In the genomic region with DNA sequence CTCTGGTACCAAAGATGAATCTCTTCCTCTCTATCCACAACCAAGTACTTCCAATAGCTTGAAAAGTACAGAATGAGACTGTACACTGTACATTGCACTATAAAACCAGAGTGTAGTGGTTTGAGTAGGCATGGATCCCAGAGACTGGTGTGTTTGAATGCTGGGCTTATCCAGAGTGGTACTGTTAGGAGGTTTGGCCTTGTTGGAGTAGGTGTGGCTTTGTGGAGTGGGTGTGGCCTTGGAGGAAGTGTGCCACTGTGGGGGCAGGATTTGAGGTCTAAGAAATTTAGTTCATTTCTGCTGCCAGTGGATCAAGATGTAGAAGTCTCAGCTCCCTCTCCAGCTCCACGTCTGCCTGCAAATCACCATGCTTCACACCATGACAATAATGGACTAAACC, we compare ENCODE assay signal across 23 mouse cellular contexts. TPM values are rescaled to one million over a fixed set of nuclear protein-coding genes. Genes with fewer than 3 reads are reported as not detected.
"Had no signal": no experiment of that assay in that cellular context is flagged by ENCODE, and none has a peak within 500 bp of the region (broad histone marks: within the 10 kb centered on the region; RNA-seq: fewer than 3 reads in every experiment).

No protein-coding gene starts in this region.

- H3K4me2 ChIP-seq: liver, embryonic 15.5 days; lung, embryonic 15.5 days; midbrain, embryonic 11.5 days; midbrain, embryonic 13.5 days; midbrain, embryonic 15.5 days; neural tube, embryonic 13.5 days; neural tube, embryonic 15.5 days had no signal

- H3K36me3 ChIP-seq: liver, embryonic 15.5 days; lung, embryonic 15.5 days; midbrain, embryonic 13.5 days; midbrain, embryonic 15.5 days; neural tube, embryonic 13.5 days; neural tube, embryonic 15.5 days had no signal

- ATAC-seq: lung, postnatal 0 days; midbrain, embryonic 13.5 days; midbrain, embryonic 15.5 days had no signal

- H3K27me3 ChIP-seq: liver, embryonic 15.5 days; lung, embryonic 15.5 days; midbrain, embryonic 13.5 days; midbrain, embryonic 15.5 days; neural tube, embryonic 13.5 days; neural tube, embryonic 15.5 days had no signal

- H3K9ac ChIP-seq: liver, embryonic 15.5 days; lung, embryonic 15.5 days; midbrain, embryonic 13.5 days; midbrain, embryonic 15.5 days; neural tube, embryonic 13.5 days; neural tube, embryonic 15.5 days had no signal

- H3K27ac ChIP-seq: liver, embryonic 15.5 days; lung, embryonic 15.5 days; macrophage; midbrain, embryonic 13.5 days; midbrain, embryonic 15.5 days; neural tube, embryonic 13.5 days; neural tube, embryonic 15.5 days had no signal

- H3K9me3 ChIP-seq: liver, embryonic 15.5 days; lung, embryonic 15.5 days; midbrain, embryonic 13.5 days; midbrain, embryonic 15.5 days; neural tube, embryonic 13.5 days; neural tube, embryonic 15.5 days had no signal

- DNase-seq: lung, adult 18-20 months; lung, postnatal 14 days; lung, postnatal 36 days; retina, postnatal 1 day; right cerebral cortex, adult 18-20 months; right cerebral cortex, postnatal 25 days; right cerebral cortex, postnatal 4 days; spleen, adult 18-20 months; thymus, adult 18-20 months; thymus, postnatal 14 days; thymus, postnatal 4 days had no signal

- H3K4me3 ChIP-seq: liver, embryonic 15.5 days; lung, embryonic 15.5 days; midbrain, embryonic 13.5 days; midbrain, embryonic 15.5 days; neural tube, embryonic 13.5 days; neural tube, embryonic 15.5 days had no signal

- H3K4me1 ChIP-seq: lung, embryonic 15.5 days; midbrain, embryonic 13.5 days; midbrain, embryonic 15.5 days; neural tube, embryonic 13.5 days; neural tube, embryonic 15.5 days had no signal

RNA-seq across cellular contexts. Expression of a gene that starts 7.8 kb away (rescaled TPM):
- total RNA-seq: megakaryocyte, adult 5-6 weeks; monocyte, adult 5-6 weeks had no signal
- polyA plus RNA-seq: macrophage had no signal

RNA-seq across cellular contexts. Expression of a gene that starts 56.1 kb away (rescaled TPM):
- total RNA-seq: megakaryocyte, adult 5-6 weeks; monocyte, adult 5-6 weeks had no signal
- polyA plus RNA-seq: macrophage; midbrain, embryonic 11.5 days; neural tube, embryonic 11.5 days had no signal
